Comparison of ENCODE assay signal across 8 mouse cellular contexts in genomic region chr19:55851498-55852324, GRCm38 (mm10).
DNase-seq lines count a peak whose midpoint lies in the region; ATAC-seq and TF ChIP-seq lines count a peak whose summit lies in the region.

No protein-coding gene starts in this region.

- 53% methylated on average over 19 of the region's 19 CpGs for WGBS in lung, embryonic 16.5 days
- WGBS in hindbrain, postnatal 0 days, result 53% methylated on average over 18 of the region's 19 CpGs
- 66% methylated on average over 19 of the region's 19 CpGs for WGBS in midbrain, embryonic 14.5 days

- peak; percentile 85 to 92 for DNase-seq in adrenal gland, adult (ENCODE audit: inconsistent age in 2 of 2, low spot score in 1 of 2)
- no peak for DNase-seq in adrenal gland, postnatal 4 days (ENCODE audit: low spot score in 2 of 2)
- DNase-seq in lung, postnatal 14 days, result no peak
- peak; percentile 71 for DNase-seq in hindbrain, postnatal 0 days (ENCODE audit: low spot score)
- peak; percentile 67 for DNase-seq in midbrain, embryonic 14.5 days
- no peak for DNase-seq in c-Kit-positive CD71-positive TER-119-positive erythroid progenitor cells, embryonic 14.5 days (ENCODE audit: low spot score)
- DNase-seq in heart, adult 9 months (ENCODE audit: low spot score in 2 of 2), result no peak

- H3K27ac ChIP-seq in lung, embryonic 16.5 days (ENCODE audit: low read length), result no peak overlapping the region
- H3K27ac ChIP-seq in hindbrain, postnatal 0 days, result peak overlapping the region; percentile 65
- H3K27ac ChIP-seq in midbrain, embryonic 14.5 days (replicated peaks; ENCODE audit: low read depth, low read length), result peak overlapping the region; percentile 37

- no peak overlapping the region for H3K9ac ChIP-seq in lung, embryonic 16.5 days (ENCODE audit: low read length)
- no peak overlapping the region for H3K9ac ChIP-seq in hindbrain, postnatal 0 days (replicated peaks; ENCODE audit: low read length)
- H3K9ac ChIP-seq in midbrain, embryonic 14.5 days (replicated peaks; ENCODE audit: low read length), result no peak overlapping the region

- no peak overlapping the region for H3K4me2 ChIP-seq in lung, embryonic 16.5 days (ENCODE audit: low read depth, low read length)
- no peak overlapping the region for H3K4me2 ChIP-seq in hindbrain, postnatal 0 days (ENCODE audit: low read depth, low read length)
- no peak overlapping the region for H3K4me2 ChIP-seq in midbrain, embryonic 14.5 days (ENCODE audit: low read length)

- no peaks in the 10 kb centered on the region for H3K9me3 ChIP-seq in lung, embryonic 16.5 days (ENCODE audit: control insufficient read depth, low read length)
- H3K9me3 ChIP-seq in hindbrain, postnatal 0 days (ENCODE audit: low read length), result no peaks in the 10 kb centered on the region
- H3K9me3 ChIP-seq in midbrain, embryonic 14.5 days (ENCODE audit: control insufficient read depth, low read length), result no peaks in the 10 kb centered on the region

- no peaks in the 10 kb centered on the region for H3K27me3 ChIP-seq in lung, embryonic 16.5 days (ENCODE audit: control insufficient read depth, insufficient read depth, low read depth, low read length)
- no peaks in the 10 kb centered on the region for H3K27me3 ChIP-seq in hindbrain, postnatal 0 days (ENCODE audit: insufficient read depth, low read length)
- H3K27me3 ChIP-seq in midbrain, embryonic 14.5 days (ENCODE audit: control insufficient read depth, insufficient read depth, low read length), result no peaks in the 10 kb centered on the region

- H3K4me3 ChIP-seq in lung, embryonic 16.5 days (ENCODE audit: low read length), result no peak overlapping the region
- H3K4me3 ChIP-seq in hindbrain, postnatal 0 days (ENCODE audit: low read length), result no peak overlapping the region
- no peak overlapping the region for H3K4me3 ChIP-seq in midbrain, embryonic 14.5 days (replicated peaks; ENCODE audit: low read depth, low read length)

- H3K36me3 ChIP-seq in lung, embryonic 16.5 days (ENCODE audit: control insufficient read depth, insufficient read depth, low read length), result no peaks in the 10 kb centered on the region
- no peaks in the 10 kb centered on the region for H3K36me3 ChIP-seq in hindbrain, postnatal 0 days (ENCODE audit: insufficient read depth, low read length)
- no peaks in the 10 kb centered on the region for H3K36me3 ChIP-seq in midbrain, embryonic 14.5 days (ENCODE audit: control insufficient read depth, insufficient read depth, low read length)

- peaks cover 11% of the 10 kb centered on the region for H3K4me1 ChIP-seq in lung, embryonic 16.5 days (replicated peaks; ENCODE audit: control insufficient read depth, insufficient read depth, low read length)
- peaks cover 12% of the 10 kb centered on the region; the same call in 1 of the 2 replicates for H3K4me1 ChIP-seq in hindbrain, postnatal 0 days (ENCODE audit: insufficient read depth, low read length)
- peaks cover 19% of the 10 kb centered on the region for H3K4me1 ChIP-seq in midbrain, embryonic 14.5 days (ENCODE audit: control insufficient read depth, insufficient read depth, low read length)

- TF ChIP-seq CTCF in hindbrain, postnatal 0 days (IDR thresholded peaks at IDR 0.05; ENCODE audit: low read depth), result no peak

- peak; percentile 53 for ATAC-seq in lung, embryonic 16.5 days (ENCODE audit: low read depth)
- ATAC-seq in hindbrain, postnatal 0 days, result peak; percentile 69
- ATAC-seq in midbrain, embryonic 14.5 days (ENCODE audit: low FRiP score, low TSS enrichment), result no peak

Comparison
In these comparisons a context has a peak if more than half of its experiments do, and no peak if none do; other contexts are left out.
1. DNase-seq: peak in adrenal gland, adult (2 of 2), hindbrain, postnatal 0 days (single experiment) and midbrain, embryonic 14.5 days (single experiment); none in adrenal gland, postnatal 4 days (0 of 2), lung, postnatal 14 days (single experiment), c-Kit-positive CD71-positive TER-119-positive erythroid progenitor cells, embryonic 14.5 days (single experiment) and heart, adult 9 months (0 of 2).